Mouse (Mus musculus) forebrain, embryonic 13.5 days (tissue): ENCODE measurements at regions not wholly inside any gene's neighbourhood (a gene's known extent, or its start where the extent isn't known, plus 50 kb on each side); places are given as distances from the start of the nearest gene placed in this dataset.

Experiments used
- ATAC-seq: fragments of 200-750 bp; cut with Nextera tagmentation; 2 replicates; pipeline ENCODE4 v1.8.0; 2017
- H3K27ac ChIP-seq: fragments of 300-500 bp; sonication (generic); 2 replicates; pipeline ENCODE4 v1.5.1; 2015; ENCODE audit warnings: inconsistent platforms, mild to moderate bottlenecking, moderate library complexity
- H3K27me3 ChIP-seq: fragments of 300-500 bp; sonication (generic); 2 replicates; pipeline ENCODE4 v1.6.1; 2015; ENCODE audit warnings: mild to moderate bottlenecking, inconsistent platforms
- H3K36me3 ChIP-seq: fragments of 300-500 bp; sonication (generic); 2 replicates; pipeline ENCODE4 v1.6.1; 2015; ENCODE audit warnings: mild to moderate bottlenecking, inconsistent platforms; ENCODE audit not compliant: poor library complexity, severe bottlenecking
- H3K4me1 ChIP-seq: fragments of 300-500 bp; sonication (generic); 2 replicates; pipeline ENCODE4 v1.6.1; 2015; ENCODE audit warnings: inconsistent platforms
- H3K4me2 ChIP-seq: fragments of 300-500 bp; sonication (generic); 2 replicates; pipeline ENCODE4 v1.6.1; 2015; ENCODE audit warnings: inconsistent platforms, mild to moderate bottlenecking, moderate library complexity
- H3K4me3 ChIP-seq: fragments of 300-500 bp; sonication (generic); 2 replicates; pipeline ENCODE4 v1.5.1; 2015; ENCODE audit warnings: mild to moderate bottlenecking, inconsistent platforms
- H3K9ac ChIP-seq: fragments of 300-500 bp; sonication (generic); 2 replicates; pipeline ENCODE4 v1.6.1; 2015; ENCODE audit warnings: mild to moderate bottlenecking, inconsistent platforms
- H3K9me3 ChIP-seq: fragments of 300-500 bp; sonication (generic); replicated peaks from 2 replicates; pipeline ENCODE4 v1.6.1; 2016; ENCODE audit warnings: inconsistent platforms
- WGBS: fragments of 180-500 bp; shearing (Covaris S2); methylation state at CpG from one replicate; pipeline ENCODE4 v1.1.7; 2015; 5-methylcytosine and 5-hydroxymethylcytosine counted together

GRCm38 (mm10) chr4:29145242-29145641 is 332.3 kb downstream of the Epha7 start:
- ATAC-seq: no peak
- H3K27ac ChIP-seq: no peak overlapping the region
- no peaks in the 10 kb centered on the region for H3K4me1 ChIP-seq
- 93% methylated on average over 4 of the region's 4 CpGs for WGBS
- no peak overlapping the region for H3K4me3 ChIP-seq
- no peaks in the 10 kb centered on the region; the same call in 1 of the 2 replicates for H3K27me3 ChIP-seq
- H3K9ac ChIP-seq: no peak overlapping the region
- no peaks in the 10 kb centered on the region for H3K9me3 ChIP-seq
- H3K4me2 ChIP-seq: no peak overlapping the region
- H3K36me3 ChIP-seq: no peaks in the 10 kb centered on the region

- 55% methylated on average over 6 of the region's 6 CpGs for WGBS
- no peak for ATAC-seq
- Histone ChIP-seq H3K4me1 (no peaks in the 10 kb centered on the region), H3K27ac (no peak overlapping the region), H3K9me3 (no peaks in the 10 kb centered on the region), H3K36me3 (no peaks in the 10 kb centered on the region), H3K9ac (no peak overlapping the region), H3K4me2 (no peak overlapping the region), H3K27me3 (no peaks in the 10 kb centered on the region), H3K4me3 (no peak overlapping the region)
Observed at GRCm38 (mm10) chr4:29152134-29152867, 339.4 kb downstream of the Epha7 start.

GRCm38 (mm10) chr4:29182494-29182893 is 369.6 kb downstream of the Epha7 start:
- ATAC-seq: no peak
- Histone ChIP-seq H3K4me1 (no peaks in the 10 kb centered on the region), H3K36me3 (no peaks in the 10 kb centered on the region), H3K27me3 (no peaks in the 10 kb centered on the region), H3K4me2 (no peak overlapping the region), H3K4me3 (no peak overlapping the region), H3K27ac (no peak overlapping the region), H3K9ac (no peak overlapping the region), H3K9me3 (no peaks in the 10 kb centered on the region; the same call in 1 of the 2 replicates)
- WGBS: 90% methylated on average over 2 of the region's 2 CpGs

- Histone ChIP-seq H3K4me2 (no peak overlapping the region), H3K36me3 (no peaks in the 10 kb centered on the region), H3K4me3 (no peak overlapping the region), H3K9ac (no peak overlapping the region), H3K4me1 (no peaks in the 10 kb centered on the region), H3K27ac (no peak overlapping the region), H3K27me3 (no peaks in the 10 kb centered on the region), H3K9me3 (no peaks in the 10 kb centered on the region; the same call in 1 of the 2 replicates)
- ATAC-seq: no peak
Observed at GRCm38 (mm10) chr4:29183411-29183810, 370.5 kb downstream of the Epha7 start.

- no peaks in the 10 kb centered on the region for H3K4me1 ChIP-seq
- no peak overlapping the region for H3K27ac ChIP-seq
- H3K9ac ChIP-seq: no peak overlapping the region
- H3K4me3 ChIP-seq: no peak overlapping the region
- no peak overlapping the region for H3K4me2 ChIP-seq
- ATAC-seq: no peak
- 93% methylated on average over 2 of the region's 2 CpGs for WGBS
- no peaks in the 10 kb centered on the region for H3K27me3 ChIP-seq
- H3K36me3 ChIP-seq: no peaks in the 10 kb centered on the region
- no peaks in the 10 kb centered on the region; the same call in 1 of the 2 replicates for H3K9me3 ChIP-seq
Observed at GRCm38 (mm10) chr4:29183818-29184217, 370.9 kb downstream of the Epha7 start.

GRCm38 (mm10) chr4:29200976-29201375 is 388.0 kb downstream of the Epha7 start:
- no peaks in the 10 kb centered on the region for H3K36me3 ChIP-seq

More at GRCm38 (mm10) chr4:29200976-29201375, 388.0 kb downstream of the Epha7 start:
- Histone ChIP-seq H3K4me2 (no peak overlapping the region), H3K9me3 (no peaks in the 10 kb centered on the region), H3K9ac (no peak overlapping the region), H3K27ac (no peak overlapping the region), H3K4me3 (no peak overlapping the region), H3K27me3 (no peaks in the 10 kb centered on the region), H3K4me1 (no peaks in the 10 kb centered on the region)
- ATAC-seq: no peak
